Mouse (Mus musculus): ENCODE data around the gene Akap13. TPM values are rescaled to one million over a fixed set of nuclear protein-coding genes. Genes with fewer than 3 reads are reported as not detected.

Gene Akap13
- polyA plus RNA-seq, 1 experiment: 13.2 TPM

DNA sequence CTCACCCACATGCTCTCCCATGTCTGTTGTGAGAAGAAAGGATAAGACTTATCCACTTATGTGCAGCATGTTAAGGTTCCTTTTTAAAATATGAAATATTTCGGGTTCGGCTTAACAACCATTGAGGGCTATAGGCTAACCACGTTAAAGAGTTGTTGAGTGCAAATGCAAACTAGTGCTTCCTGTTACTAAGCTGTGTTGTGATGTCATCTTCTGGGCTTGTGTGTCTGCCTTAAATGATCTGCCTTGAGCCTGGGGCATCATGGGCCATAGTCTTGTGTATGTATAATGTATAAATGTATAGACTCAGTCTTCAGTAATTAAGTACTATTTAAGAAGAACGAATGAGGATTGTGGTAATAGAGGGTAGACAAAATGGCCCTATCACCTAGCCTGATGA, 104.6 kb downstream of the Akap13 start:
- 88% methylated on average over 4 of the region's 4 CpGs for WGBS
- H3K27me3 ChIP-seq (replicated peaks; ENCODE audit: control insufficient read depth, insufficient read depth, low read length): no peaks in the 10 kb centered on the region
- DNase-seq: no peak
- H3K27ac ChIP-seq (ENCODE audit: insufficient read depth, low read depth, low read length): no peak overlapping the region
- peaks cover 6% of the 10 kb centered on the region for H3K4me1 ChIP-seq (ENCODE audit: control insufficient read depth, insufficient read depth, low read length)
- no peaks in the 10 kb centered on the region for H3K36me3 ChIP-seq (ENCODE audit: control insufficient read depth, insufficient read depth, low read length)
- TF ChIP-seq POLR2A (IDR thresholded peaks at IDR 0.05; ENCODE audit: low read depth, low read length) (no peak), CTCF (conservative IDR thresholded peaks at IDR 0.05; ENCODE audit: insufficient read depth, insufficient read length, low read depth, low read length) (no peak)
- no peak overlapping the region for H3K4me3 ChIP-seq (ENCODE audit: insufficient read depth, low read depth, low read length)

DNA sequence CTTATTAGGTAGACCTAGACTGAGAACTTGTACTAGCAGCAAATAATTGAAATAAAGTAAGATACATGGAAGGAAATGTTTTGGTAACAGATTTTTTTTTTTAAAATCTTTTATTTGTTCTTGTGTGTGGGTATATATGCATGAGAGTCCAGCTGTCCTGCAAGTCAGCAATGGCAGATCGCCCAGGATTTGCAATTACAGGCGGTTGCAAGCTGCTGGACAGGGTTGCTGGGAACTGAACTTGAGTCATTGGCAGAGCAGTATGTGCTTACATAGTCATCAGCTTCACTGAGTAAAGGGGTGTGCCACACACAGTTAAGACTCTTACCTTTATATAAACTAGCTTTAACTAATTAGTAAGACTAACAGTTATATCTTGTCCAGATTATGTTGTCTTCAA, 105.2 kb downstream of the Akap13 start:
- WGBS: 90% methylated on average over 2 of the region's 2 CpGs
- Histone ChIP-seq H3K4me1 (ENCODE audit: control insufficient read depth, insufficient read depth, low read length) (peaks cover 6% of the 10 kb centered on the region), H3K27ac (ENCODE audit: insufficient read depth, low read depth, low read length) (no peak overlapping the region), H3K27me3 (replicated peaks; ENCODE audit: control insufficient read depth, insufficient read depth, low read length) (no peaks in the 10 kb centered on the region), H3K4me3 (ENCODE audit: insufficient read depth, low read depth, low read length) (no peak overlapping the region), H3K36me3 (ENCODE audit: control insufficient read depth, insufficient read depth, low read length) (no peaks in the 10 kb centered on the region)
- DNase-seq: no peak
- TF ChIP-seq CTCF (conservative IDR thresholded peaks at IDR 0.05; ENCODE audit: insufficient read depth, insufficient read length, low read depth, low read length) (no peak), POLR2A (IDR thresholded peaks at IDR 0.05; ENCODE audit: low read depth, low read length) (no peak)

DNA sequence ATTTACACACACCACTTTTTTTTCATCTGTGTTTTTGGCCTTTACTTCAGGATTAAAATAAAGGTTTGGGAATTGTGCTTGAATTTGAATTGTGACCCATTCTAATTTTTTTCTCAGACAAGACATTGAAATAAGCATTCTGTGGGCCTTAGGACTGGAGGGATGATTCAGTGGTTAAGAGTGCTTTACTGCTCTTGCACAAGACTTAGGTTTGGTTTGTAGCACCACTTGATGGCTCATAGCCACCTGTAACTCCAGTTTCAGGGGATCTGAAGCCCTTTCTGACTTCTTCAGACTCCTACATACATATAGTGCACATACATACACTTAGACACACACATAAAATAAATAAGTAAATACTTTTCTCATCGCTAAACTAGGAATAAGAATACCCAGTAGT, 105.8 kb downstream of the Akap13 start:
- WGBS: 88% methylated on average over 1 of the region's 1 CpGs
- no peak overlapping the region for H3K27ac ChIP-seq (ENCODE audit: insufficient read depth, low read depth, low read length)
- H3K4me1 ChIP-seq (ENCODE audit: control insufficient read depth, insufficient read depth, low read length): peaks cover 6% of the 10 kb centered on the region
- no peak for TF ChIP-seq CTCF (conservative IDR thresholded peaks at IDR 0.05; ENCODE audit: insufficient read depth, insufficient read length, low read depth, low read length)
- TF ChIP-seq POLR2A (IDR thresholded peaks at IDR 0.05; ENCODE audit: low read depth, low read length): no peak
- no peaks in the 10 kb centered on the region for H3K27me3 ChIP-seq (replicated peaks; ENCODE audit: control insufficient read depth, insufficient read depth, low read length)
- no peak overlapping the region for H3K4me3 ChIP-seq (ENCODE audit: insufficient read depth, low read depth, low read length)
- DNase-seq: no peak
- no peaks in the 10 kb centered on the region for H3K36me3 ChIP-seq (ENCODE audit: control insufficient read depth, insufficient read depth, low read length)

DNA sequence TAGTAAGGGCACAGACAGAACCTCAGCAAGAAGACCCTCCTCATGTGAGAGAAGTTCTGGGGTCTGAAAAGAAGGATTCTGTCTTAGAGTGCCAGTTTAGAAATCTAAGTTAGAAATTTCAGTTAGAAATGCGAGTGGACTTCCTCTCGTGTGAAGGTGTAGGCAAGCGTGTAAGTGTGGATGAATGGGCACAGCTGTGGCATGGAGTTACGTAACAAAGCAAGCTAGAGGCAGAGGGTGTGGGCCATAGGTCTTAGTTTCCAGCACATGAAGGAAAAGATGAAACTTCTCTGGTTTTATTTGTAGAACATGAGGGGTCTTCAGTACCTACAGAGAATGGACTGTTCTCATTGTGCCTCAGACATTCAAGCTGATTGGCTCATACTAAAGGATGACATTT, 112.9 kb downstream of the Akap13 start:
- DNase-seq: no peak
- no peak for TF ChIP-seq POLR2A (IDR thresholded peaks at IDR 0.05; ENCODE audit: low read depth, low read length)
- no peak for TF ChIP-seq CTCF (conservative IDR thresholded peaks at IDR 0.05; ENCODE audit: insufficient read depth, insufficient read length, low read depth, low read length)
- Histone ChIP-seq H3K27ac (ENCODE audit: insufficient read depth, low read depth, low read length) (no peak overlapping the region), H3K4me3 (ENCODE audit: insufficient read depth, low read depth, low read length) (no peak overlapping the region), H3K4me1 (ENCODE audit: control insufficient read depth, insufficient read depth, low read length) (no peaks in the 10 kb centered on the region), H3K36me3 (ENCODE audit: control insufficient read depth, insufficient read depth, low read length) (no peaks in the 10 kb centered on the region), H3K27me3 (replicated peaks; ENCODE audit: control insufficient read depth, insufficient read depth, low read length) (no peaks in the 10 kb centered on the region)
- WGBS: 65% methylated on average over 4 of the region's 4 CpGs

DNA sequence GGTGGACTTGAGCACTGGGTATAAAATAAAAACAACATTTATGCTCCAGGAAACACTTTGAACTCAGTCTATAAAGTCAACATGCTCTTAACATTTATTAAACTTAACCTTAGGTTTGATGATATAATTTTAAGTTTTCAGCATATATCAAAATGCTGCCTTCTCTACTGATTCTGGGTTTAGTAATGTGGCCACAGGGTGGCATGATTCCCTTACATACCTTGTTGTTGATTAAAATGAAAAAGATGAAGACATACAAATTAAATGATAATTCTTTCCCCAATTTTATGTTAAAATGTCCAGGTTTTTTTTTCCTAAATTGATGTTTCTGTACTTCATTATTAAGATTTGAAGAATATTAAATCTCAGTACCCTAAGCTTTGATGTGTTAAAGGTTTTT, 113.5 kb downstream of the Akap13 start:
- H3K36me3 ChIP-seq (ENCODE audit: control insufficient read depth, insufficient read depth, low read length): no peaks in the 10 kb centered on the region
- no peak for DNase-seq

DNA sequence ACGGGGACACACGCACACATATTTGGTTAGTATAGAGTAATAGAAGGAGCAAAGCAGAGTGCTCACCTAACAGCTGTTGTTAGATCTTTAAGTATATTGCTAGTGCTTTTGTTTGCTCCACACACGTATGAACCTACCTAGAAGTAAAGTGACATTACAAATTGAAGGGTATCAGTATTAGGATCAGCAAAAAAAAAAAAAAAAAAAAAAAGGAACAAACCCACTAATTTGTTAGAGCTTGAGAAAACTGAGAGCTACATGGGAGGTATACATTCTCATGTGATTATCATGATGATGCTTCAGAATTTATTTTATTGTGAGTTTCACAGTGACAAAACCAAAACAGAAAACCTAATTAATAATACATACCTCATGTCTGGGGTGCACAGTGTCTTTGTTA, 114.9 kb downstream of the Akap13 start:
- WGBS: 97% methylated on average over 3 of the region's 3 CpGs
- no peaks in the 10 kb centered on the region for H3K36me3 ChIP-seq (ENCODE audit: control insufficient read depth, insufficient read depth, low read length)
- H3K27ac ChIP-seq (ENCODE audit: insufficient read depth, low read depth, low read length): no peak overlapping the region
- peaks cover 3% of the 10 kb centered on the region; the same call in 1 of the 2 replicates for H3K4me1 ChIP-seq (ENCODE audit: control insufficient read depth, insufficient read depth, low read length)
- no peak overlapping the region for H3K4me3 ChIP-seq (ENCODE audit: insufficient read depth, low read depth, low read length)
- no peak for DNase-seq
- no peak for TF ChIP-seq CTCF (conservative IDR thresholded peaks at IDR 0.05; ENCODE audit: insufficient read depth, insufficient read length, low read depth, low read length)
- TF ChIP-seq POLR2A (IDR thresholded peaks at IDR 0.05; ENCODE audit: low read depth, low read length): no peak
- no peaks in the 10 kb centered on the region for H3K27me3 ChIP-seq (replicated peaks; ENCODE audit: control insufficient read depth, insufficient read depth, low read length)

More for the DNA sequence above, 113.5 kb downstream of the Akap13 start:
- Histone ChIP-seq H3K4me1 (ENCODE audit: control insufficient read depth, insufficient read depth, low read length) (no peaks in the 10 kb centered on the region), H3K27me3 (replicated peaks; ENCODE audit: control insufficient read depth, insufficient read depth, low read length) (no peaks in the 10 kb centered on the region), H3K27ac (ENCODE audit: insufficient read depth, low read depth, low read length) (no peak overlapping the region), H3K4me3 (ENCODE audit: insufficient read depth, low read depth, low read length) (no peak overlapping the region)
- TF ChIP-seq POLR2A (IDR thresholded peaks at IDR 0.05; ENCODE audit: low read depth, low read length): no peak
- no peak for TF ChIP-seq CTCF (conservative IDR thresholded peaks at IDR 0.05; ENCODE audit: insufficient read depth, insufficient read length, low read depth, low read length)

DNA sequence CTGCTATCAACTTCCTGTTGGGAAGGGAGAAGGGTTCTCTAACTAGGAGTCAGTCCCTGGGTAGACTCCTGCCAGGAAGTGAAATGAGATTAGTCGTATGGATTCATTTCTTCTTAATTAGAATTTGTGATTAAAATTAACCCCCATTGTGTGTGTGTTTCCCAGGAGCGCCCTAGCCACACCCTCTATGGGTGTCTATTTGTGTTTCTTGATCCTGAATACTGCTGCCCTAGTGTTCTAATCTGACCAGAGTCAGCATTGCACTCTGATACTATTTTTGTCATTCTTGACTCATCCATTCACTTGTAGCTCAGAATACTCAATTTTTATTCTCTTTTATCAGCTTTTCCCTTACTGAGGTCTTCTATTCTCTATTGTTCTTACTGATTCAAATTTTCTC, 115.7 kb downstream of the Akap13 start:
- Histone ChIP-seq H3K36me3 (ENCODE audit: control insufficient read depth, insufficient read depth, low read length) (no peaks in the 10 kb centered on the region), H3K27ac (ENCODE audit: insufficient read depth, low read depth, low read length) (no peak overlapping the region), H3K4me3 (ENCODE audit: insufficient read depth, low read depth, low read length) (no peak overlapping the region), H3K27me3 (replicated peaks; ENCODE audit: control insufficient read depth, insufficient read depth, low read length) (no peaks in the 10 kb centered on the region), H3K4me1 (ENCODE audit: control insufficient read depth, insufficient read depth, low read length) (peaks cover 7% of the 10 kb centered on the region; the same call in 1 of the 2 replicates)
- no peak for DNase-seq
- WGBS: 75% methylated on average over 2 of the region's 2 CpGs
- TF ChIP-seq CTCF (conservative IDR thresholded peaks at IDR 0.05; ENCODE audit: insufficient read depth, insufficient read length, low read depth, low read length) (no peak), POLR2A (IDR thresholded peaks at IDR 0.05; ENCODE audit: low read depth, low read length) (no peak)

DNA sequence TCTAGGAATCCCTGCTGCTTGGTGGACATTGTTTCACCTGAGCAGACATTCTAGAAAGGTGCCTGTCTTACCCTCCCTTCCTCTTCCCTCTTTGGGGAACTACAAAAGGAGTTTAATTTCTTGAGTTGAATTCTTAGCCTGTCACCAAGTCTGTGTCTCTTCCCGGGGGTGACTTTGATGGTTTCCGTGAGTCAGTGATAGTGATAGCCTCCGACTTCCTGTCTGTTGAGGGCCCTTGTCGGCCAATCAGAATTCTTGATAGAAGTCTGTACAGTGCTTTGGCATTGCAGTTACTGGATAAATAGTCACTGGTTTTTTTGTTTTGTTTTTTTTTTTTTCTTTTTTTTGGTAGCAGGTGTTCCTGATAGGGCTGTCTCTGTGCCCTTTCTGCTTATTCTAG, 116.8 kb downstream of the Akap13 start:
- 69% methylated on average over 4 of the region's 4 CpGs for WGBS
- Histone ChIP-seq H3K36me3 (ENCODE audit: control insufficient read depth, insufficient read depth, low read length) (no peaks in the 10 kb centered on the region), H3K4me1 (ENCODE audit: control insufficient read depth, insufficient read depth, low read length) (peaks cover 7% of the 10 kb centered on the region; the same call in 1 of the 2 replicates), H3K27me3 (replicated peaks; ENCODE audit: control insufficient read depth, insufficient read depth, low read length) (no peaks in the 10 kb centered on the region), H3K27ac (ENCODE audit: insufficient read depth, low read depth, low read length) (no peak overlapping the region), H3K4me3 (ENCODE audit: insufficient read depth, low read depth, low read length) (no peak overlapping the region)
- TF ChIP-seq CTCF (conservative IDR thresholded peaks at IDR 0.05; ENCODE audit: insufficient read depth, insufficient read length, low read depth, low read length) (no peak), POLR2A (IDR thresholded peaks at IDR 0.05; ENCODE audit: low read depth, low read length) (no peak)
- DNase-seq: no peak
